Mouse (Mus musculus): ENCODE results near the gene Smc4. TPM values are rescaled to one million over a fixed set of nuclear protein-coding genes. Genes with fewer than 3 reads are reported as not detected.

Smc4 gene
- 100 to 1,000 TPM; 126 to 127 TPM for total RNA-seq (2023)

GRCm38 (mm10) chr3:69004437-69005337 lies at the start of gene Smc4, which contains the start of gene Ift80:
Gene Smc4, plus strand, starts transcription at chr3:69004738.
Gene Ift80, minus strand, starts transcription at chr3:69004570.

GRCm38 (mm10) chr3:69044645-69045399 lies 40.3 kb downstream of the Smc4 start, which contains the start of gene Trim59:
Gene Trim59, minus strand, starts transcription at chr3:69044755.

Other genes with a start within 250 kb of the Smc4 start
- not detected for gene 1110032F04Rik, start 135.2 kb upstream of the Smc4 start, total RNA-seq (2023)
- 10 to 100 TPM; 12.7 to 14.6 TPM for gene Ift80, start 168 bp upstream of the Smc4 start, total RNA-seq (2023)
- 100 to 1,000 TPM in 1 of 2 experiments, 10 to 100 TPM in 1; 86.9 to 105 TPM for gene Trim59, start 40.0 kb downstream of the Smc4 start, total RNA-seq (2023)
- gene Kpna4, start 122.4 kb downstream of the Smc4 start, total RNA-seq (2023) = 100 to 1,000 TPM; 106 to 130 TPM
- gene Arl14, start 217.7 kb downstream of the Smc4 start, total RNA-seq (2023) = not detected